Mouse (Mus musculus) cortical plate, adult 2 months (tissue): Measurements from ENCODE around the gene Trpm6. TPM values are rescaled to one million over a fixed set of nuclear protein-coding genes. Genes with fewer than 3 reads are reported as not detected.

ENCODE experiments used
- H3K27ac ChIP-seq: fragments of 200-500 bp; 2 replicates; pipeline ENCODE4 v1.5.1; 2012; ENCODE audit warnings: low read length, control low read depth, inconsistent platforms; ENCODE audit not compliant: insufficient read depth
- H3K4me1 ChIP-seq: fragments of 200-500 bp; 2 replicates; pipeline ENCODE4 v1.6.1; 2011; ENCODE audit warnings: low read length; ENCODE audit not compliant: control insufficient read depth, insufficient read depth
- H3K4me3 ChIP-seq: fragments of 200-500 bp; 2 replicates; pipeline ENCODE4 v1.5.1; 2011; ENCODE audit warnings: mild to moderate bottlenecking, low read length, control low read depth; ENCODE audit not compliant: insufficient read depth
- CTCF ChIP-seq: fragments of 200-500 bp; IDR thresholded peaks from 2 replicates; pipeline ENCODE4 v1.5.1; 2011; ENCODE audit warnings: mild to moderate bottlenecking, control low read depth, low read length; ENCODE audit not compliant: insufficient read depth; ENCODE audit errors: extremely low read depth
- POLR2A ChIP-seq: fragments of 200-500 bp; IDR thresholded peaks from 2 replicates; pipeline ENCODE4 v1.6.1; 2011; ENCODE audit warnings: mild to moderate bottlenecking, low read length, control low read depth; ENCODE audit not compliant: insufficient read depth; ENCODE audit errors: extremely low read depth
- polyA plus RNA-seq: library from polyadenylated mRNA; depleted of rRNA; stranded (reverse); fragments of >200 nt; gene quantifications from 2 replicates; pipeline ENCODE4 v1.2.3, GENCODE M21; 2012

Gene Trpm6
- polyA plus RNA-seq, 1 experiment: 0.56 TPM

DNA sequence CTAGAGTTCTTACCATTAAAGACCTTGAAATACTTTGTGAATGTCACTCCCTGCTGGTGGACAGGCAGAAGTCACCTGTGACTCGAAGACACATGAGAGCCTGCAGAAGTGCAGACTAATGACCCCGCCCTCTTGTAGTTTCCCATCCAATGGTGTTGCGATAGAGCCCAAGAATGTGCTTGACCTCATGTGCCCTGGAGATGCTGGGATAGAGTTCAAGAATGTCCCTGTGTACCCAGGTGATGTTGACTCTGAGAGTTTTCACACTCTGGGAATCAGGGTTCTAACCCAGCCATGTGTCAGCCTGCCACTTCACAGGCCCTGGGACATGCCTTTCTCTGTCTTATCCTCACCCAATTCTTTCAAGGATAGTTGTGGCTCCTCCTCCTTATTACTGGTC lies 81.4 kb downstream of the Trpm6 start:
- Histone ChIP-seq H3K27ac (no peak overlapping the region), H3K4me1 (no peaks in the 10 kb centered on the region), H3K4me3 (no peak overlapping the region)
- TF ChIP-seq POLR2A (no peak), CTCF (no peak)

DNA sequence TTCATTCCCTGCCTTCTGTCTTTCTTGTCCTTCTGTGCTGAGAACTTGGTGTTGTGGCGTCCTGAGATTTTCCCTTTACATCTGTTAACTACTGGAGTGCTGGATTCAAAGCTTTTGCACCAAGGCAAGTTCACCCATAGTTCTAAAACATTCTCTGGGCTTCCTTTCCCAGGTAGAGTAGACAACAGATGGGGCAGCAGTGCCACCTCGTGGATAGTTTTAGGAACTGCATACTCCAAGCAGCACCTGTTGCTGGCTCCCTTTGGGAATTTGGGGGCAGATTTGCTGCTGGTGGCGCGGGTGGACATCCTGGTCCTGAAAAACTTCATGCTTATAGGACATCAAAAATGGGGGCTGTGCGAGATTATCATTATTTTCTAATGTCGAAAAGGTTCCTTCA lies 85.2 kb downstream of the Trpm6 start:
- Histone ChIP-seq H3K4me3 (no peak overlapping the region), H3K27ac (no peak overlapping the region), H3K4me1 (no peaks in the 10 kb centered on the region)
- TF ChIP-seq POLR2A: no peak
- peak; percentile 92 for TF ChIP-seq CTCF

DNA sequence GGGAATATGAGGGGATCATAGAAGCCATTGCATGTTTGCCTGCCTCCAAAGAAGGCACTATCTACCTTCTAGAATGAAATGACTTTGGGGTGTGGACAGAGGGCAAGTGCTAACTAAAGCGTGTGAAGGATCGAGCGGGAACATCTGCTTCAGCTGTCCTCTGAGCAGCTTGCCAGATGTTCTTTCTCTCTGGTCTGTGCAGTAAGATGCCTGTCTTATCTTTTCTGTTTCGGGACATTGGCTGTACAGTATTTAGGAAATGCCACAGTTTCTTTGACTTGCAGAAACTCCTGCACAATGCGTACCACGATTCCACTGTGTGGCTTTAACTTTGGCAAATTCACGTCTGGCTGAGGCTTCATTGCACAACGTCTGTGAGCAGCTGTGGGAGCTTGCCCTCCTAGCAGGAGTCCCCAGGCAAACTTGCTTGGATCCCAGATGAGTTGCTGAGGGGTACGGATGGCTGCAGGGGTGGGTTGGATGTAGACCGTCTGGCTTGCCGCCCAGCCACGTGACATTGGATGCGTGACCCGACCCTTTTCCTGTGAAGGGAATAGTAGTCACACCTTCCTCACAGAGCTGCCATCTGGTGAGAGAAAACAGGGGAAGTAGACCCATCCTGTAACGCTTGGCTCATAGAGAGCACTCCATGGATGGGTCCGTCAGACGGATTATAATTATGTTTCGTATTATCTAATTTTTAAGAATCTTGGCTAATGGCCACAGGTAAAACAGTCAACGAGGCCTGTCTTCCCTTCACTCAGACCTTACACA lies 92.2 kb downstream of the Trpm6 start:
- no peak overlapping the region for H3K27ac ChIP-seq
- H3K4me1 ChIP-seq: no peaks in the 10 kb centered on the region
- TF ChIP-seq POLR2A (no peak), CTCF (no peak)
- no peak overlapping the region for H3K4me3 ChIP-seq

DNA sequence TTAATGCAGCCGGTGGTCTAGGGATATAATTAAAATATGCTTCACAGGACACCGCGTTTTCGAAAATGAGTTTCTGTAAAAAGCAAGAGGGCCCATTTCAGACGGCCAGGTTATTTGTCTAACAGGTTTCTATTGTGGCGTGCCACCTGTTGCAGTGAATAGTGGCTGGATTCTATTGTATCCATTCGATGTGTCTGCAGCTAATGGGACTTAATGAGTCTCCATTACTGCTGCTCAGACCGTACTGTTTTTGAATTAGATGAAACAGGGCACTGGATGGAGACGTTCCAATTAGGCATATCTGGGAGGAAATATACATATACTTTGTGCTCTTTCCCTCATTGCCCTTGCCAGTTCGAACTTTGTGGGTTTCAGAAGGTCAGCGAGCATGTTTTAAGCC lies 92.8 kb downstream of the Trpm6 start:
- TF ChIP-seq POLR2A (no peak), CTCF (no peak)
- Histone ChIP-seq H3K4me3 (no peak overlapping the region), H3K4me1 (no peaks in the 10 kb centered on the region), H3K27ac (no peak overlapping the region)

DNA sequence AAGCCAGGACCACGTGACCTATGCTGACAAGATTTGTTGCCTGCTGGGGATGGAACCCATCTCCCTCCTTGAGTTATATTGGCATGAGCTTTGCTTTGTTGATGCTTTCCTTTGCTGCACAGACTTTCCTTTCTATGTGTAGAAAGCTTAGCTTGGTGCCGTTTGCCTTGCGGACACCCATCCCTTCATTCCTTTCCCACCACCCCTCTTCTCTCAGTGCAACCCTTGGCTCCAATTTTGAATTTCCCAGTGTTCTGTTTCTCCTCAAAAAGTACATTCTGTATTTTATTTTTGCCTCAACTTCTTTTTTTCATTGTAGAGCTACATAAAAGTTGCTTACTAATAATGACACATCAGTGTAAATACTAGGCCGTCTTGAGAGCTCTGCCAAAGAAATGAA lies 96.6 kb downstream of the Trpm6 start:
- Histone ChIP-seq H3K4me1 (no peaks in the 10 kb centered on the region), H3K4me3 (no peak overlapping the region), H3K27ac (no peak overlapping the region)
- TF ChIP-seq CTCF (no peak), POLR2A (no peak)

DNA sequence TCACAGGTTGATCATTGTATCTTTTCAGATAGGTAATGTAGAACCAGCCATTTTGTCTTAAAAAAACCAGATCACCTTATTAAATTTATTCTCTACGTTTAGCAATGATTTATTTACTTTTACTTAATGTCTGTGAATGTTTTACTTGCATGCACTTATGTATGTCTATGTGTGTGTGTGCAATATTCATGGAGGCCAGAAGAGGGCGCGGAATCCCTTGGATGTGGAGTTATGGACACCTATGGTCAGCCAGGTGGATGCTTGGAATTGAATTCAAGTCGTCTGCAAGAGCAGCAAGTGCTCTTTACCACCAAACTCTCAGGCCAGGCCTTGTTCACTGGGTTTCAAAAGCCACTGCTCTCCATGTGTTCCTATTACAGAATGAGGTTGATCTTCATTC lies 118.5 kb downstream of the Trpm6 start:
- no peaks in the 10 kb centered on the region; the same call in 1 of the 2 replicates for H3K4me1 ChIP-seq
- H3K27ac ChIP-seq: no peak overlapping the region
- H3K4me3 ChIP-seq: no peak overlapping the region
- TF ChIP-seq CTCF: no peak

DNA sequence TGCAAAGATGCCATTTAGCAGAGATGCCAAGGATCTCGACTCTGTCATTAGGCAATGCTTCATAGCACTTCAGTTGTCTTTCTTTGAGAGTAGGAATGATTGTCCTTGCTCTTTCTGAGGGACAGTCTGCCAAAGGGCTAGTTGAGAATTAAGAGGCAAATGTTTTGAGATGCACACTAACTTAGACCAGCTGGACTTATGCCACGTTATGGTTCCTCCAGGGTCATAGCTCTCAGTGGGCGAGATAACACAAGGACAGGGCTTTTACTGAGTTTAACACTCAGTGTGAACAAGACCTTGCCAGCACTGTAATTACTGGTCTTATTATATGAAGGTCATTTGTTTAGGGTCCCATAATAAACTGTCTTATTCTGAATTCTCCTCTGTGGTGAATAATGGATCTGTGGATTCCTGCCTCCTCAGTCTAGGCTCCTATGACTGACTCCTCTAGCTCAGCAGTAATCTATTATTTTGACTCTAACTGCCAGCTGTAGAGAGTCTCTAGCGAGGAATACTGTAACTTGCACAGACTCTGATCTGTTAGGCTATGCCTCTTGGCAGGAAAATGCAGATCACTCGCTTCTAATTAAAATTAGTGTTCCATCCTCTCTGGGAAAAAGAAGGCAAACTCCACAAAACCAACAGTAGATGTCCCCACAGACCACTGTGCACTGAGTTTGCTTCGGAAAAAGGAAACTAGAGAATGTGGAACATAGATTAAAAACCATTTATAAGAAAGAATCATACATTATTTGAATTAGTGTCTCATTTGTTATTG lies 123.2 kb downstream of the Trpm6 start:
- TF ChIP-seq POLR2A (no peak), CTCF (peak; percentile 62)
- H3K4me3 ChIP-seq: no peak overlapping the region
- no peaks in the 10 kb centered on the region; the same call in 1 of the 2 replicates for H3K4me1 ChIP-seq
- H3K27ac ChIP-seq: no peak overlapping the region

DNA sequence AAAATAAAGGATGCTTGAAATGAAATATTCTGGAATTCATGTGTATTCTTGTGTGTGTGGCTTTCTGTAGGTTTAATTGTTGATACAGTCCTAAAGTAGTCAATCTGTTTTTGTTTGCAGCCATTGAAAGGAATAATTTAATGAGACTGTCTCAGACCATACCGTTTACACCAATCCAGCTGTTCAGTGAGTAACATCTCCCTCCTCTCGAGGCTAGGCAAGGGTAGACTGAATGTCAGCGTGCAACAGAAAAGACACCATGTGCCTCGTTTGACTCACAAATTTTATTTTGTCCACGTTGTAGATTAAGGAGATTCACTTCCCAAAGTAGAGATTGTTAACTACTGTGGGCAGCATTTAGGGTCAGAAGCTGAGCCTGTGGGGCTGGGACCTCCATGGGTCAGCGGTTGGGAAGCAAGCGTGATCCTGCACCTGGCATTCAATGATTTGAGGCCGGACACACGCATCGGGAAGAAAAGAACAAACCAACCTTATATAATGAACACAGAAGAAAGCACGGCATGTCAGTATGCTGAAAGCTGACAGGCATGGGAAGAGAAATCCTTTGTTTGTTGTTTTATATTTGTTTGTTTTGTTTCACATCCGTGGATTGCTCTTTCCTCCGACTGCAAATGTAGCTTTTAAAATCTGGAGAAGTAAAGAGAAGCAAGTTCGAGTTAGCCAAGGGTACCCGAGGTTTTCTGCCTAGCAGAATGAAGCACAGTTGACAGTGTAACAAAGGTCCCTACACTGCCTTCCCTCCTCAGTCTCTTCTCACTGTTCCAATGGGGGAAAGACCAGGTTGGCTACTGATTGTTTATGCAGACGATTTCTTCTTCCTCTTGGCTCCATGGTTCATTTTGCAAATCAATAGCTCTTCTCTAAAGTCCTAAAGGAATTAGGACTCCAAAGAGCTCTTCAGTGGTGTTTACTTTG lies 124.2 kb downstream of the Trpm6 start:
- Histone ChIP-seq H3K27ac (0 out of 2 replicates have a peak overlapping the region, but pooled peaks have one; percentile 43), H3K4me3 (no peak overlapping the region), H3K4me1 (no peaks in the 10 kb centered on the region; the same call in 1 of the 2 replicates)
- TF ChIP-seq CTCF (no peak), POLR2A (no peak)

DNA sequence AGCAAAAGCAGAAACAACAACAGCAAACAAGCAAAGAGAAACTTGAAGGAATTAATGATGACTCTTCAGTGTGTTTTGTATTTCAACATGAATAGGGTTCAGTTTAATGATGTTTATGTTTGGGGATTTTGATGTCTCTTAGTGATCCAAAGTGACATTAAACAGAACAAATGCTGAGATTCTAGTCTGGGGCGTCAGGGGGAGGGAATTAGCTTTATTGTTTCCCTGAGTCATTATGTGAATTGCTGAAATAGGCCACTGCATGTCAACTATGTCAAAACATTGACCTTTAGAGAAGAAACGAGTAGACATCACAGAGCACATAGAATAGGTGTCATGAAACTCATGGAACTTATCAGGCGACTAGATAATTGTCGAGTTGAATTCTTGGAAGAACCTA lies 129.5 kb downstream of the Trpm6 start:
- TF ChIP-seq POLR2A (no peak), CTCF (no peak)
- Histone ChIP-seq H3K4me1 (no peaks in the 10 kb centered on the region), H3K4me3 (no peak overlapping the region), H3K27ac (no peak overlapping the region)
